Mouse (Mus musculus) testis, adult 2 months (tissue): ENCODE data around the gene Tbc1d8. TPM values are rescaled to one million over a fixed set of nuclear protein-coding genes. Genes with fewer than 3 reads are reported as not detected.

ENCODE experiments used
- H3K27ac ChIP-seq: fragments of 200-500 bp; 2 replicates; pipeline ENCODE4 v1.5.1; 2012; ENCODE audit warnings: low read depth, low read length; ENCODE audit not compliant: control insufficient read depth, insufficient read depth
- H3K27me3 ChIP-seq: fragments of 200-500 bp; 2 replicates; pipeline ENCODE4 v1.6.1; 2012; ENCODE audit warnings: mild to moderate bottlenecking, low read length, moderate library complexity; ENCODE audit not compliant: control insufficient read depth, insufficient read depth
- H3K36me3 ChIP-seq: fragments of 200-500 bp; 2 replicates; pipeline ENCODE4 v1.6.1; 2012; ENCODE audit warnings: mild to moderate bottlenecking, low read length; ENCODE audit not compliant: control insufficient read depth, insufficient read depth
- H3K4me1 ChIP-seq: fragments of 200-500 bp; 2 replicates; pipeline ENCODE4 v1.6.1; 2012; ENCODE audit warnings: low read length; ENCODE audit not compliant: control insufficient read depth, insufficient read depth
- H3K4me3 ChIP-seq: fragments of 200-500 bp; 2 replicates; pipeline ENCODE4 v1.5.1; 2012; ENCODE audit warnings: low read depth, mild to moderate bottlenecking, low read length, moderate library complexity, mixed read lengths; ENCODE audit not compliant: control insufficient read depth
- CTCF ChIP-seq: fragments of 200-500 bp; IDR thresholded peaks from 2 replicates; pipeline ENCODE4 v1.5.1; 2012; ENCODE audit warnings: low read depth, mild to moderate bottlenecking, inconsistent platforms, low read length, moderate library complexity; ENCODE audit not compliant: control insufficient read depth, insufficient read depth, insufficient replicate concordance
- POLR2A ChIP-seq: fragments of 200-500 bp; IDR thresholded peaks from 2 replicates; pipeline ENCODE4 v1.6.1; 2012; ENCODE audit warnings: low read depth, mild to moderate bottlenecking, inconsistent platforms, low read length, moderate library complexity; ENCODE audit not compliant: control insufficient read depth
- polyA plus RNA-seq: library from polyadenylated mRNA; depleted of rRNA; stranded (reverse); fragments of >200 nt; gene quantifications from 2 replicates; pipeline ENCODE4 v1.2.3, GENCODE M21; 2012

Tbc1d8 gene
- polyA plus RNA-seq, 1 experiment: 10.0 TPM

GRCm38 (mm10) chr1:39341807-39342206, 136.7 kb downstream of the Tbc1d8 start:
- TF ChIP-seq CTCF (no peak), POLR2A (no peak)
- Histone ChIP-seq H3K27me3 (no peaks in the 10 kb centered on the region), H3K27ac (no peak overlapping the region), H3K4me3 (no peak overlapping the region), H3K4me1 (peaks cover 2% of the 10 kb centered on the region; the same call in 1 of the 2 replicates), H3K36me3 (no peaks in the 10 kb centered on the region)

GRCm38 (mm10) chr1:39340647-39341046, 137.9 kb downstream of the Tbc1d8 start:
- H3K36me3 ChIP-seq: no peaks in the 10 kb centered on the region
- TF ChIP-seq CTCF (peak; percentile 44; the same call in 1 of the 2 replicates), POLR2A (no peak)
- H3K4me3 ChIP-seq: no peak overlapping the region
- H3K27me3 ChIP-seq: no peaks in the 10 kb centered on the region
- peaks cover 2% of the 10 kb centered on the region; the same call in 1 of the 2 replicates for H3K4me1 ChIP-seq
- H3K27ac ChIP-seq: no peak overlapping the region

GRCm38 (mm10) chr1:39340156-39340555, 138.4 kb downstream of the Tbc1d8 start:
- no peak overlapping the region for H3K4me3 ChIP-seq
- peaks cover 2% of the 10 kb centered on the region; the same call in 1 of the 2 replicates for H3K4me1 ChIP-seq
- no peaks in the 10 kb centered on the region for H3K36me3 ChIP-seq
- H3K27me3 ChIP-seq: no peaks in the 10 kb centered on the region
- no peak overlapping the region for H3K27ac ChIP-seq
- TF ChIP-seq CTCF (no peak), POLR2A (no peak)

- H3K4me1 ChIP-seq: peaks cover 2% of the 10 kb centered on the region; the same call in 1 of the 2 replicates
- no peaks in the 10 kb centered on the region for H3K36me3 ChIP-seq
- H3K27ac ChIP-seq: no peak overlapping the region
- H3K27me3 ChIP-seq: no peaks in the 10 kb centered on the region
- no peak for TF ChIP-seq POLR2A
- TF ChIP-seq CTCF: no peak
- no peak overlapping the region for H3K4me3 ChIP-seq
These were observed 139.1 kb downstream of the Tbc1d8 start for GRCm38 (mm10) chr1:39339455-39339854.

- H3K4me3 ChIP-seq: no peak overlapping the region
- no peaks in the 10 kb centered on the region for H3K36me3 ChIP-seq
- H3K27ac ChIP-seq: no peak overlapping the region
- no peaks in the 10 kb centered on the region for H3K27me3 ChIP-seq
- H3K4me1 ChIP-seq: peaks cover 2% of the 10 kb centered on the region; the same call in 1 of the 2 replicates
- TF ChIP-seq CTCF (no peak), POLR2A (no peak)
These were observed 139.7 kb downstream of the Tbc1d8 start for GRCm38 (mm10) chr1:39338831-39339230.

GRCm38 (mm10) chr1:39336788-39337187, 141.8 kb downstream of the Tbc1d8 start:
- TF ChIP-seq POLR2A: no peak
- no peak for TF ChIP-seq CTCF
- no peaks in the 10 kb centered on the region for H3K27me3 ChIP-seq
- no peak overlapping the region for H3K27ac ChIP-seq
- peaks cover 2% of the 10 kb centered on the region; the same call in 1 of the 2 replicates for H3K4me1 ChIP-seq
- no peaks in the 10 kb centered on the region for H3K36me3 ChIP-seq
- H3K4me3 ChIP-seq: no peak overlapping the region

GRCm38 (mm10) chr1:39335561-39336196, 142.9 kb downstream of the Tbc1d8 start:
- Histone ChIP-seq H3K36me3 (no peaks in the 10 kb centered on the region), H3K27ac (no peak overlapping the region), H3K4me3 (no peak overlapping the region), H3K27me3 (no peaks in the 10 kb centered on the region), H3K4me1 (no peaks in the 10 kb centered on the region)
- TF ChIP-seq POLR2A (no peak), CTCF (no peak)
